Comparison of ENCODE assay signal across 10 mouse cellular contexts in genomic region chr19:10416889-10417288, GRCm38 (mm10). TPM values are rescaled to one million over a fixed set of nuclear protein-coding genes. Genes with fewer than 3 reads are reported as not detected.
DNase-seq lines count a peak whose midpoint lies in the region; ATAC-seq and TF ChIP-seq lines count a peak whose summit lies in the region.
"Had no signal": no experiment of that assay in that cellular context is flagged by ENCODE, and none has a peak within 500 bp of the region (broad histone marks: within the 10 kb centered on the region; RNA-seq: fewer than 3 reads in every experiment).

No protein-coding gene starts in this region.

- no peaks in the 10 kb centered on the region for H3K36me3 ChIP-seq in liver, embryonic 11.5 days (ENCODE audit: control insufficient read depth, insufficient read depth, low read length)
- H3K36me3 ChIP-seq: forebrain, embryonic 10.5 days had no signal

- 57% methylated on average over 8 of the region's 8 CpGs for WGBS in liver, embryonic 11.5 days

- TF ChIP-seq CTCF in left cerebral cortex, adult 2 months (IDR thresholded peaks at IDR 0.05), result no peak

- no peak overlapping the region for H3K9ac ChIP-seq in liver, embryonic 11.5 days (ENCODE audit: low read depth, low read length)

- no peak for ATAC-seq in liver, embryonic 11.5 days (replicated peaks; ENCODE audit: low FRiP score)

- no peaks in the 10 kb centered on the region for H3K4me1 ChIP-seq in liver, embryonic 11.5 days (replicated peaks; ENCODE audit: control insufficient read depth, insufficient read depth, low read length)

- H3K4me2 ChIP-seq in liver, embryonic 11.5 days, result no peak overlapping the region

- peak overlapping the region; percentile 75 for H3K27ac ChIP-seq in left cerebral cortex, adult 2 months
- no peak overlapping the region for H3K27ac ChIP-seq in liver, embryonic 11.5 days (ENCODE audit: low read depth, low read length)
- H3K27ac ChIP-seq: forebrain, embryonic 10.5 days had no signal

- no peaks in the 10 kb centered on the region for H3K9me3 ChIP-seq in liver, embryonic 11.5 days (ENCODE audit: control insufficient read depth, low read length)
- H3K9me3 ChIP-seq: forebrain, embryonic 10.5 days had no signal

- no peak for DNase-seq in left cerebral cortex, adult 2 months (ENCODE audit: extremely low spot score in 1 of 2, low spot score in 2 of 2)
- DNase-seq in left cerebral cortex, postnatal 10 days (ENCODE audit: extremely low spot score in 1 of 2, low spot score in 2 of 2), result no peak
- DNase-seq in cerebellum, adult 18-20 months, result peak; percentile 76 to 79
- DNase-seq in heart, adult 18-20 months, result peak; percentile 65 to 76
- peak; percentile 83 for DNase-seq in heart, postnatal 4 days
- no peak for DNase-seq in liver, embryonic 11.5 days (ENCODE audit: low spot score)
- DNase-seq in liver, result no peak
- DNase-seq in left cerebral cortex, postnatal 25 days (ENCODE audit: low spot score in 2 of 2), result no peak

- no peak overlapping the region for H3K4me3 ChIP-seq in left cerebral cortex, adult 2 months
- no peak overlapping the region for H3K4me3 ChIP-seq in liver, embryonic 11.5 days (ENCODE audit: low read depth, low read length)
- H3K4me3 ChIP-seq: forebrain, embryonic 10.5 days had no signal

- intact Hi-C loops in left cerebral cortex, adult 2 months (cut with DNase I), result no loop called here
- intact Hi-C loops in left cerebral cortex, postnatal 10 days (cut with DNase I), result no loop called here
- intact Hi-C loops in left cerebral cortex, postnatal 25 days (cut with DNase I), result no loop called here

- peaks cover 37% of the 10 kb centered on the region for H3K27me3 ChIP-seq in liver, embryonic 11.5 days (replicated peaks; ENCODE audit: control insufficient read depth, insufficient read depth, low read length)

RNA-seq across cellular contexts. Expression of gene Syt7, which starts 28.0 kb away (rescaled TPM):
- total RNA-seq in left cerebral cortex, adult 2 months (2021), result 100 to 1,000 TPM; 326 to 329 TPM
- total RNA-seq in left cerebral cortex, postnatal 10 days (2021), result 100 to 1,000 TPM; 240 to 248 TPM
- 10 to 100 TPM; 35.5 to 37.1 TPM for total RNA-seq in heart, adult 18-20 months (2021)
- total RNA-seq in heart, postnatal 4 days (2021), result 10 to 100 TPM; 40.8 to 44.7 TPM
- 1.2 and 1.4 TPM in 2 replicates for polyA plus RNA-seq in liver, embryonic 11.5 days (2014; fragmentation: Nextera tagmentation; extraction: Ambion mirVana)
- total RNA-seq in left cerebral cortex, postnatal 25 days (2021), result 100 to 1,000 TPM; 309 to 332 TPM

RNA-seq across cellular contexts. Expression of gene Lrrc10b, which starts 40.4 kb away (rescaled TPM):
- 10 to 100 TPM in 1 of 2 experiments, 1 to 10 TPM in 1; 6.9 to 15.8 TPM for total RNA-seq in left cerebral cortex, adult 2 months (2021)
- 10 to 100 TPM in 1 of 2 experiments, 1 to 10 TPM in 1; 8.7 to 13.3 TPM for total RNA-seq in left cerebral cortex, postnatal 10 days (2021)
- total RNA-seq in heart, adult 18-20 months (2021), result 1 to 10 TPM; 1.7 to 5.7 TPM
- total RNA-seq in heart, postnatal 4 days (2021), result 1 to 10 TPM; 3.3 to 4.7 TPM
- 0.14 TPM in 1 of 2 replicates, not detected in the other for polyA plus RNA-seq in liver, embryonic 11.5 days (2014; fragmentation: Nextera tagmentation; extraction: Ambion mirVana)
- 10 to 100 TPM in 1 of 2 experiments, 1 to 10 TPM in 1; 4.8 to 30.6 TPM for total RNA-seq in left cerebral cortex, postnatal 25 days (2021)
- polyA plus RNA-seq: liver, embryonic 16.5 days had no signal

Comparison
In these comparisons a context has a peak if more than half of its experiments do, and no peak if none do; other contexts are left out.
1. DNase-seq: peak in cerebellum, adult 18-20 months (2 of 2), heart, adult 18-20 months (2 of 2) and heart, postnatal 4 days (single experiment); none in left cerebral cortex, adult 2 months (0 of 2), left cerebral cortex, postnatal 10 days (0 of 2), liver, embryonic 11.5 days (single experiment), liver (single experiment) and left cerebral cortex, postnatal 25 days (0 of 2).
2. RNA of gene Syt7, which starts 28.0 kb away (total RNA-seq): 309 to 332 TPM in left cerebral cortex, postnatal 25 days, 326 to 329 TPM in left cerebral cortex, adult 2 months and 240 to 248 TPM in left cerebral cortex, postnatal 10 days; 40.8 to 44.7 TPM in heart, postnatal 4 days and 35.5 to 37.1 TPM in heart, adult 18-20 months; every median in the first group is over 4 times any median in the second.